31 mouse cellular contexts compared by ENCODE assay signal in genomic region chr1:83915454-83915853, GRCm38 (mm10).
"Had no signal": no experiment of that assay in that cellular context is flagged by ENCODE, and none has a peak within 500 bp of the region (broad histone marks: within the 10 kb centered on the region; RNA-seq: fewer than 3 reads in every experiment).

No protein-coding gene starts in this region.

- H3K27ac ChIP-seq: limb, embryonic 10.5 days; limb, embryonic 12.5 days; limb, embryonic 13.5 days; limb, embryonic 15.5 days; liver, embryonic 12.5 days; liver, embryonic 13.5 days; liver, embryonic 14.5 days; liver, embryonic 15.5 days; lung, embryonic 15.5 days; macrophage; midbrain, embryonic 10.5 days; midbrain, embryonic 12.5 days; midbrain, embryonic 13.5 days; midbrain, embryonic 15.5 days; neural tube, embryonic 12.5 days had no signal

- H3K4me3 ChIP-seq: limb, embryonic 10.5 days; limb, embryonic 12.5 days; limb, embryonic 13.5 days; limb, embryonic 15.5 days; liver, embryonic 12.5 days; liver, embryonic 13.5 days; liver, embryonic 15.5 days; lung, embryonic 15.5 days; megakaryocyte, embryonic 14.5 days; midbrain, embryonic 10.5 days; midbrain, embryonic 12.5 days; midbrain, embryonic 13.5 days; midbrain, embryonic 15.5 days; neural tube, embryonic 12.5 days had no signal

- H3K36me3 ChIP-seq: limb, embryonic 10.5 days; limb, embryonic 12.5 days; limb, embryonic 13.5 days; limb, embryonic 15.5 days; liver, embryonic 12.5 days; liver, embryonic 13.5 days; liver, embryonic 15.5 days; lung, embryonic 15.5 days; midbrain, embryonic 10.5 days; midbrain, embryonic 12.5 days; midbrain, embryonic 13.5 days; midbrain, embryonic 15.5 days; neural tube, embryonic 12.5 days had no signal

- DNase-seq: left cerebral cortex, postnatal 4 days; liver; liver, embryonic 13.5 days; liver, postnatal 0 days; lung, adult 18-20 months; lung, adult 2 months; lung, embryonic 14.5 days; lung, postnatal 10 days; lung, postnatal 14 days; lung, postnatal 36 days; lung, postnatal 4 days; midbrain, embryonic 14.5 days had no signal

- H3K4me1 ChIP-seq: limb, embryonic 10.5 days; limb, embryonic 12.5 days; limb, embryonic 13.5 days; limb, embryonic 15.5 days; liver, embryonic 12.5 days; liver, embryonic 13.5 days; liver, embryonic 15.5 days; lung, embryonic 15.5 days; megakaryocyte, embryonic 14.5 days; midbrain, embryonic 10.5 days; midbrain, embryonic 12.5 days; midbrain, embryonic 13.5 days; midbrain, embryonic 15.5 days; neural tube, embryonic 12.5 days had no signal

- H3K9me3 ChIP-seq: limb, embryonic 10.5 days; limb, embryonic 12.5 days; limb, embryonic 13.5 days; limb, embryonic 15.5 days; liver, embryonic 13.5 days; liver, embryonic 15.5 days; lung, embryonic 15.5 days; midbrain, embryonic 10.5 days; midbrain, embryonic 12.5 days; midbrain, embryonic 13.5 days; midbrain, embryonic 15.5 days; neural tube, embryonic 12.5 days had no signal

- H3K4me2 ChIP-seq: limb, embryonic 12.5 days; limb, embryonic 13.5 days; limb, embryonic 15.5 days; liver, embryonic 11.5 days; liver, embryonic 12.5 days; liver, embryonic 13.5 days; liver, embryonic 15.5 days; lung, embryonic 14.5 days; lung, embryonic 15.5 days; midbrain, embryonic 11.5 days; midbrain, embryonic 12.5 days; midbrain, embryonic 13.5 days; midbrain, embryonic 15.5 days; neural tube, embryonic 12.5 days had no signal

- H3K9ac ChIP-seq: limb, embryonic 12.5 days; limb, embryonic 13.5 days; limb, embryonic 15.5 days; liver, embryonic 12.5 days; liver, embryonic 13.5 days; liver, embryonic 14.5 days; liver, embryonic 15.5 days; liver, postnatal 0 days; lung, embryonic 14.5 days; lung, embryonic 15.5 days; midbrain, embryonic 12.5 days; midbrain, embryonic 13.5 days; midbrain, embryonic 15.5 days; neural tube, embryonic 12.5 days had no signal

- H3K27me3 ChIP-seq: limb, embryonic 12.5 days; limb, embryonic 13.5 days; limb, embryonic 15.5 days; liver, embryonic 12.5 days; liver, embryonic 13.5 days; liver, embryonic 15.5 days; lung, embryonic 15.5 days; megakaryocyte, embryonic 14.5 days; midbrain, embryonic 12.5 days; midbrain, embryonic 13.5 days; midbrain, embryonic 15.5 days; neural tube, embryonic 12.5 days had no signal

- ATAC-seq: liver, embryonic 12.5 days; liver, postnatal 0 days; lung, postnatal 0 days; midbrain, embryonic 13.5 days; midbrain, embryonic 15.5 days; midbrain, embryonic 16.5 days had no signal
